Mouse (Mus musculus) frontal cortex, postnatal 25 days (tissue): ENCODE results near the gene Tomm40l.
A peak's percentile ranks its signal among the peaks of the same experiment; 100 is the strongest.

Experiments used
- DNase-seq, 2 experiments: peaks; one replicate each; pipeline ENCODE4 v3.0.0; 2022; ENCODE audit warnings: low spot score in 2 of 2

Gene Tomm40l

DNA sequence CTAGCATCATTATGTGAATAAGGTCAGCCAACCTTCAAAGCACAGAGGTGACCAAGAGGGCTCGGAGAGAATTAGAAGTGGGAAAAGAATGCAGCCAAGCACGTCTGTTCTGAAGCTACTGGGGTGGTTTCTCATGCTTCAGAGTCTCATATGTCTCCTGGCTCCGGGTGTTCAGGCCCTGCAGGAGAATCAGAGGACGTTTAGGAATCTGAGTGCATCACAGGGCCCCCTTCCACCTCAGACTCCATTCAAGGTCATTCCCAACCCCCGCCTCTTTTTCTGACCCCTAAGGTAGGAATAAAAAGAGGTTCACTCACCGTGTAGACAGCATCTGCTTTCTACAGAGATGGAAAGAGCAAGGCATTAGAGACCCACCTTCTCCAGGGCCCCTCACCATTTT, 7.4 kb upstream of the Tomm40l start:
- no peak for DNase-seq

- DNase-seq, result no peak
These were observed 5.6 kb upstream of the Tomm40l start for GRCm38 (mm10) chr1:171227879-171228278.

- DNase-seq, result no peak
These were observed 4.5 kb upstream of the Tomm40l start for GRCm38 (mm10) chr1:171226780-171227179.

- DNase-seq, result no peak
These were observed 2.5 kb upstream of the Tomm40l start, which contains the start of gene Apoa2 for GRCm38 (mm10) chr1:171224857-171225256. Gene Apoa2, plus strand, starts transcription at chr1:171225054.

DNA sequence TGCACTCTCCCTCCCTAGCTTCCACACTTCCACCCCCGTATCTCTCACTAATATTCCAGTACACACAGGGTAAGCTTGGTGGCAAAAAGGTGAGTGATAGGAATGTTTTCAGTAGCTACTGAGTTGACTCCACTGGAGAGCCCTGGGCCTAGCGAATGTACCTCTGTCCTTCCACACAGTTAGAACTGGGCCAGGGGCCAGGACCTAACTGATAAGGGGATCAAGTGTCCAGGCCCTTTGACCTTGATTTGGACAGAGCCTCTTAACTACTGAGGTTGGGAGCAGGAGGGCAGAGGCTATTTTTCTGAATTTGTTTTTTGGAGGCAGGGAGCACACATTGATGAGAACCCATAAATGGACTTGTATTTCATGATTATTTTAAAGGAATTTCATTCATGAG, 1.5 kb upstream of the Tomm40l start:
- no peak for DNase-seq

DNA sequence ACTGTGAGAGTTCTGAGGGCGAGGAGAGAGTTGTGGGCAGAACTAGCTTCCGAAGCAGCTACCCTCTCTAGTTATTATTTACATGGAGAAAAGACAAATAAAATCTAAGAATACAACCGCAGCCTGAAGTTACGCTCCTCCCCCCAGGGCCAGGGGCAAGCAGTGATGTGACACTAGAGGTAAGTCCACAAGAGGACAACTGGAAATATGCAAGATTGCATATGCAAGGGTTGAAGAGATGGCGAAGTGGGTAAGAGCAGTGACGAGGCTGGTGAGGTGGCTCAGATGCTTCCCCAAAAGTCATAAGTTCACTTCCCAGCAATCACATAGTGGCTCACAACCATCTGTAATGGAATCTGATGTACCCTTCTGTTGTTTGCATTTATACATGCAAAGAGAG, 854 bp upstream of the Tomm40l start:
- no peak for DNase-seq

GRCm38 (mm10) chr1:171221281-171222193, 777 bp downstream of the Tomm40l start:
- DNase-seq, result peak; percentile 26 to 29

DNA sequence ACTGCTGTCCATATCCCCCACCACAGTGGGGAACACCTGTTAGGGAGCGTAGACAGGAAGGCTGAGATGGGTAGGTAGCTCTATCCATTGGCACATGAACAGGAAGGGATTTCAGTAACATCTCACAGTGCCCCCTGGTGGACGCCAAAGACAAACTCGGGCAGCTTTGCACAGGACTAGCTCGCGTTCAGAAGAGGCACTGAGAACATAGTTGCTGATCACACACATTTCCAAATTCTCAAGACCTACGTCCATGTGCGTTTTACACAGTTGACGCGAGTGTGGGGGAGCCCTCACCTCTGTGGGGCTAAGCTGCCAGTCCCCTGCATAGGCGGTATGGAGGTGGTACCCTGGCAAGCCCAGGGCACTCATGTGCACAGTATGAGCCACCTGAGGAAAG, 1.4 kb downstream of the Tomm40l start:
- peak; percentile 82 to 91 for DNase-seq

GRCm38 (mm10) chr1:171216241-171216955, 5.9 kb downstream of the Tomm40l start:
- DNase-seq, result no peak

GRCm38 (mm10) chr1:171213801-171214496, 8.4 kb downstream of the Tomm40l start, which contains the start of gene Nr1i3:
Gene Nr1i3, plus strand, starts transcription at chr1:171213970.
- no peak for DNase-seq

GRCm38 (mm10) chr1:171212854-171213253, 9.5 kb downstream of the Tomm40l start:
- DNase-seq, result no peak

- DNase-seq, result no peak
These were observed 12.9 kb downstream of the Tomm40l start for GRCm38 (mm10) chr1:171209409-171209808.

- DNase-seq, result no peak
These were observed 16.4 kb downstream of the Tomm40l start for GRCm38 (mm10) chr1:171205704-171206493.

DNA sequence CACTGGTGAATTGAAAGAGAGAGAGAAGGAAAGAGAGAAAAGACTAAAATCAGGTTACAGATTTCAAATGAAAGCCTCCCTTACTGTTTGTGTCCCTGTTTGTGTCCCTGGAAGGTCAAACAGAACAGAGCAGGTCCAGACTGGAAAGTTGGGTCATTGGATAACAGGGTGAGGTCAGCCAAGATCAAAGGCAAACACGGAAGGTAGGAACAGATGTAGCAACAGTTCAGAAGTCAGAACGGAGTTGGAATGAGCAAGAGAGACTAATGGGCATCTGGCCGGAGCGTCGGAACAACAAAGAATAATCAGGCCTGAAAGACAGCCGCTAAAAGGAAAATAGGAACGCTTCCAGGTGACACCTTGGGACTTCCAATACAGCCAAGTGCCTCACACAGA, 18.1 kb downstream of the Tomm40l start:
- no peak for DNase-seq

DNA sequence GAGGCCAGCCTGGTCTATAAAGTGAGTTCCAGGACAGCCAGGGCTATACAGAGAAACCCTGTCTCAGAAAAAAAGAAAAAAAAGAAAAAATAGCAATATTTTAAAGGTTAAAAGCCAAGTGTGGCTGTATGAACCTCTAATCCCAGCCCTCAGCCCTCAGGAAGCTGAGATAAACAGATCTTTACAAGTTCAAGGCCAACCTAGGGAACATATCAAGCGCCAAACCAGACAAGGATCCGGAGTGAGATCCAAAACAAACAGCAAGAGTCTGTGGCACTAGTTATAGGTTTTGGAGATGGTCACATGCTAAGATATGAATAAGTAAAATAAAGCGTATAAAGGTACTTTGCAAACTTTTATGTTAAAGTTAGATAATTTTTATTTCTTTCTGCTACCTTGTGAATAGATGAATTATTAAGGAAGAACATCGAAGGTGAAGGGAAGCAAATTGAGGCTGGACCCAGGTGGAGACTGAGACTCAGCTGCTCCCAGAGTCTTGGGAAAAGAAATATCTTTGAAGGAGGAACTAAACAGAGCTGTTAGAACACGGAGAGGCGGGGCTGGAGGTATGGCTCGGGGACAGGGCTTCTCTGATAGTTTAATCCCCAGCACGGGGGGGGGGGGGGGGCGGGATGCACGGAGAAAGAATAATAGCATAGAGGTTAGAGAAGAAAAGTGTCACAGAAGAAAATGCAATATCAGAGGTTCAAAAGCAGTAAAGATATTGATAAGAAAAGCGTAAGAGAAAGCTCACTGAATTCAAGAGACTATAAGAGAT, 18.7 kb downstream of the Tomm40l start:
- DNase-seq, result no peak

GRCm38 (mm10) chr1:171200769-171201168, 21.5 kb downstream of the Tomm40l start:
- DNase-seq, result no peak

- DNase-seq, result no peak
These were observed 22.8 kb downstream of the Tomm40l start for GRCm38 (mm10) chr1:171199532-171199931.

DNA sequence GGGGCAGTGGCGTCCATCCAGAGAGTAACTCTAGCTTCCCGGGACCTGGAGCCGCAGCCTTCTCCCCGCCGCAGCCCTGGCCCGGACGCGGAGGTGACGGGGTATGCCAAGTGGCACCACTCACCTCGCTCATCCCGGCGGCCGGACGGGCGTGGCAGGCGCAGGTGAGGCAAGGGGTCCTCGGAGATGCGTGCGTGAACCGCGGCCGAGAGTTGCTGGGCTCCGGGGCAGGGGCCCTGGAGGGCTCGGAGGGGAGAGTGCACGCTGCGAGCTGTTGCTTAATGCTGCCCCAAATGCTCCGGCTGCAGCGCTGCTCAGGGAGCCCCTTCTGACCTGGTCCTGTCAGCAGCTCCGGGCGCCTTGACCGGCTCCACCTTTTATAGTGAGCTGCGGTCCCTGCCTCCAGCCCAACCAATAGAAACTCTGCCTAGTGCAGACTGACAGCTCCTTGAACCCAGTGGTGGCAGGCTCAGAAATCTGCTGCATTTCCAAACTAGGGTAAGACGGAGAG, 26.4 kb downstream of the Tomm40l start, which contains the start of gene Pcp4l1:
Pcp4l1 (minus strand) TSS at position 382 of the 511 bp plus-strand sequence.
- peak in 1 of 2 experiments; percentile 56 for DNase-seq

GRCm38 (mm10) chr1:171195046-171195822, 27.1 kb downstream of the Tomm40l start:
- DNase-seq, result no peak
